Mouse (Mus musculus): ENCODE results near the gene Nol4l. TPM values are rescaled to one million over a fixed set of nuclear protein-coding genes. Genes with fewer than 3 reads are reported as not detected.

Nol4l gene
- polyA plus RNA-seq, 1 experiment = 1.1 TPM

GRCm38 (mm10) chr2:153520057-153520456, 9.7 kb downstream of the Nol4l start:
- Histone ChIP-seq H3K36me3 (ENCODE audit: control insufficient read depth) (peaks cover 52% of the 10 kb centered on the region), H3K4me1 (ENCODE audit: control insufficient read depth) (peaks cover 98% of the 10 kb centered on the region), H3K9me3 (ENCODE audit: control insufficient read depth, low read length) (peaks cover 4% of the 10 kb centered on the region; the same call in 1 of the 2 replicates), H3K4me3 (replicated peaks) (peak overlapping the region; percentile 27), H3K27me3 (ENCODE audit: control insufficient read depth) (no peaks in the 10 kb centered on the region)
- TF ChIP-seq TAL1 (IDR thresholded peaks at IDR 0.05; ENCODE audit: low read length) = no peak
- TF ChIP-seq GATA1 (IDR thresholded peaks at IDR 0.05; ENCODE audit: low read length) = no peak

- TF ChIP-seq GATA1 (IDR thresholded peaks at IDR 0.05; ENCODE audit: low read length) = no peak
- TF ChIP-seq TAL1 (IDR thresholded peaks at IDR 0.05; ENCODE audit: low read length) = no peak
- Histone ChIP-seq H3K9me3 (ENCODE audit: control insufficient read depth, low read length) (peaks cover 4% of the 10 kb centered on the region; the same call in 1 of the 2 replicates), H3K4me3 (replicated peaks) (no peak overlapping the region), H3K4me1 (ENCODE audit: control insufficient read depth) (peaks cover 92% of the 10 kb centered on the region), H3K36me3 (ENCODE audit: control insufficient read depth) (peaks cover 53% of the 10 kb centered on the region), H3K27me3 (ENCODE audit: control insufficient read depth) (no peaks in the 10 kb centered on the region)
Measured at GRCm38 (mm10) chr2:153516961-153517360, 12.8 kb downstream of the Nol4l start.

GRCm38 (mm10) chr2:153515582-153515981, 14.2 kb downstream of the Nol4l start:
- no peak for TF ChIP-seq GATA1 (IDR thresholded peaks at IDR 0.05; ENCODE audit: low read length)
- no peak for TF ChIP-seq TAL1 (IDR thresholded peaks at IDR 0.05; ENCODE audit: low read length)
- H3K36me3 ChIP-seq (ENCODE audit: control insufficient read depth) = peaks cover 53% of the 10 kb centered on the region
- no peak overlapping the region for H3K4me3 ChIP-seq (replicated peaks)

GRCm38 (mm10) chr2:153514497-153515380, 15.0 kb downstream of the Nol4l start:
- H3K9me3 ChIP-seq (ENCODE audit: control insufficient read depth, low read length) = peaks cover 4% of the 10 kb centered on the region; the same call in 1 of the 2 replicates
- peaks cover 92% of the 10 kb centered on the region for H3K4me1 ChIP-seq (ENCODE audit: control insufficient read depth)
- H3K27me3 ChIP-seq (ENCODE audit: control insufficient read depth) = no peaks in the 10 kb centered on the region
- peaks cover 51% of the 10 kb centered on the region for H3K36me3 ChIP-seq (ENCODE audit: control insufficient read depth)
- H3K4me3 ChIP-seq (replicated peaks) = no peak overlapping the region
- TF ChIP-seq TAL1 (IDR thresholded peaks at IDR 0.05; ENCODE audit: low read length) = no peak
- TF ChIP-seq GATA1 (IDR thresholded peaks at IDR 0.05; ENCODE audit: low read length) = no peak

More at GRCm38 (mm10) chr2:153515582-153515981, 14.2 kb downstream of the Nol4l start:
- H3K9me3 ChIP-seq (ENCODE audit: control insufficient read depth, low read length) = peaks cover 4% of the 10 kb centered on the region; the same call in 1 of the 2 replicates
- no peaks in the 10 kb centered on the region for H3K27me3 ChIP-seq (ENCODE audit: control insufficient read depth)
- H3K4me1 ChIP-seq (ENCODE audit: control insufficient read depth) = peaks cover 92% of the 10 kb centered on the region

GRCm38 (mm10) chr2:153513983-153514382, 15.8 kb downstream of the Nol4l start:
- H3K27me3 ChIP-seq (ENCODE audit: control insufficient read depth) = no peaks in the 10 kb centered on the region

GRCm38 (mm10) chr2:153512416-153513323, 17.1 kb downstream of the Nol4l start:
- H3K4me1 ChIP-seq (ENCODE audit: control insufficient read depth) = peaks cover 92% of the 10 kb centered on the region
- no peaks in the 10 kb centered on the region for H3K9me3 ChIP-seq (ENCODE audit: control insufficient read depth, low read length)
- peaks cover 41% of the 10 kb centered on the region for H3K36me3 ChIP-seq (ENCODE audit: control insufficient read depth)
- no peaks in the 10 kb centered on the region for H3K27me3 ChIP-seq (ENCODE audit: control insufficient read depth)
- H3K4me3 ChIP-seq (replicated peaks) = no peak overlapping the region
- no peak for TF ChIP-seq TAL1 (IDR thresholded peaks at IDR 0.05; ENCODE audit: low read length)
- TF ChIP-seq GATA1 (IDR thresholded peaks at IDR 0.05; ENCODE audit: low read length) = no peak

More at GRCm38 (mm10) chr2:153513983-153514382, 15.8 kb downstream of the Nol4l start:
- no peak overlapping the region for H3K4me3 ChIP-seq (replicated peaks)
- TF ChIP-seq TAL1 (IDR thresholded peaks at IDR 0.05; ENCODE audit: low read length) (no peak), GATA1 (IDR thresholded peaks at IDR 0.05; ENCODE audit: low read length) (no peak)
- H3K36me3 ChIP-seq (ENCODE audit: control insufficient read depth) = peaks cover 44% of the 10 kb centered on the region
- peaks cover 2% of the 10 kb centered on the region; the same call in 1 of the 2 replicates for H3K9me3 ChIP-seq (ENCODE audit: control insufficient read depth, low read length)
- peaks cover 92% of the 10 kb centered on the region for H3K4me1 ChIP-seq (ENCODE audit: control insufficient read depth)

- TF ChIP-seq GATA1 (IDR thresholded peaks at IDR 0.05; ENCODE audit: low read length) (no peak), TAL1 (IDR thresholded peaks at IDR 0.05; ENCODE audit: low read length) (no peak)
- no peak overlapping the region for H3K4me3 ChIP-seq (replicated peaks)
- H3K27me3 ChIP-seq (ENCODE audit: control insufficient read depth) = no peaks in the 10 kb centered on the region
- peaks cover 90% of the 10 kb centered on the region for H3K4me1 ChIP-seq (ENCODE audit: control insufficient read depth)
- H3K36me3 ChIP-seq (ENCODE audit: control insufficient read depth) = peaks cover 45% of the 10 kb centered on the region
- H3K9me3 ChIP-seq (ENCODE audit: control insufficient read depth, low read length) = no peaks in the 10 kb centered on the region
Measured at GRCm38 (mm10) chr2:153511562-153511961, 18.2 kb downstream of the Nol4l start.

- H3K4me1 ChIP-seq (ENCODE audit: control insufficient read depth) = peaks cover 90% of the 10 kb centered on the region
- no peaks in the 10 kb centered on the region for H3K9me3 ChIP-seq (ENCODE audit: control insufficient read depth, low read length)
- no peak overlapping the region for H3K4me3 ChIP-seq (replicated peaks)
- no peak for TF ChIP-seq TAL1 (IDR thresholded peaks at IDR 0.05; ENCODE audit: low read length)
- no peak for TF ChIP-seq GATA1 (IDR thresholded peaks at IDR 0.05; ENCODE audit: low read length)
- peaks cover 42% of the 10 kb centered on the region for H3K36me3 ChIP-seq (ENCODE audit: control insufficient read depth)
- H3K27me3 ChIP-seq (ENCODE audit: control insufficient read depth) = no peaks in the 10 kb centered on the region
Measured at GRCm38 (mm10) chr2:153510136-153510535, 19.6 kb downstream of the Nol4l start.
